Mouse (Mus musculus) ovary, postnatal 10 days (tissue): ENCODE results near the gene Rgma.

Experiments used
- DNase-seq: peaks from one replicate; pipeline ENCODE4 v3.0.0; 2022; ENCODE audit warnings: low spot score

Gene Rgma

GRCm38 (mm10) chr7:73434336-73434677, 59.0 kb downstream of the Rgma start:
- no peak for DNase-seq

- no peak for DNase-seq
Measured at GRCm38 (mm10) chr7:73435685-73436084, 60.4 kb downstream of the Rgma start.

- no peak for DNase-seq
Measured at GRCm38 (mm10) chr7:73441802-73442201, 66.5 kb downstream of the Rgma start.

GRCm38 (mm10) chr7:73442246-73442645, 66.9 kb downstream of the Rgma start:
- no peak for DNase-seq

- no peak for DNase-seq
Measured at GRCm38 (mm10) chr7:73451594-73451993, 76.3 kb downstream of the Rgma start.

DNA sequence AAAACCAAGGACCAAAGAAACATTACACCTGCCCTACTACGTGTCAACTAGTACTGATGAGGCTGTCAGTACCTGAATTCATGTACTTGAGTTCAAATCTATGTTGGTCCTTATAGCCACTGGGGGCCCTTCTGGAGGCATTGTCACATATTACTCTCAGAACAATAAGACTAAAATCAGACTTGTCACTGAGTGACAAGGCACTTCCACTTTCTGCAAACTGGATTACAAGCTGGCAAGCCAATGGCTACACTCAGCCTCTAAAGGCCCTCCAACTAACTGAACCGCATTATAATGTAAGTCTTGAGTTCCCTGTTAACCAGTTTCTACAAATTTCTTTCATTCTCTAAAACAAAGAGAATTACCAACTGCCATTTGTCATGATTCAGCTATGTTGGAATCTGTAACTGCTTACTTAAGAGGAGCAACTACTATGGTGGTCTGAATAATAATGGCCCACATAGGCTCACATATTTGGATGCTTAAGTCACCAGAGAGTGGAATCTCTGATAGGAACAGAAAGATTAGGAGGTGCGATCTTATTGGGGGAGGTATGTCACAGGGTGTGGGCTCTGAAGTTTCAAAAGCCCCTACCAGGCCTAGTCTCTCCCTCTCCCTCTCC, 77.0 kb downstream of the Rgma start:
- no peak for DNase-seq

- no peak for DNase-seq
Measured at GRCm38 (mm10) chr7:73454113-73454512, 78.8 kb downstream of the Rgma start.

- DNase-seq, result no peak
Measured at GRCm38 (mm10) chr7:73463546-73463945, 88.2 kb downstream of the Rgma start.

- no peak for DNase-seq
Measured at GRCm38 (mm10) chr7:73467741-73468140, 92.4 kb downstream of the Rgma start.
